Mouse (Mus musculus) left cerebral cortex, adult 9 months (tissue): ENCODE data around the gene A030005K14Rik.

ENCODE experiments used
- DNase-seq, 2 experiments: peaks; one replicate each; pipeline ENCODE4 v3.0.0; 2022; ENCODE audit warnings: low spot score in 2 of 2

The A030005K14Rik gene

DNA sequence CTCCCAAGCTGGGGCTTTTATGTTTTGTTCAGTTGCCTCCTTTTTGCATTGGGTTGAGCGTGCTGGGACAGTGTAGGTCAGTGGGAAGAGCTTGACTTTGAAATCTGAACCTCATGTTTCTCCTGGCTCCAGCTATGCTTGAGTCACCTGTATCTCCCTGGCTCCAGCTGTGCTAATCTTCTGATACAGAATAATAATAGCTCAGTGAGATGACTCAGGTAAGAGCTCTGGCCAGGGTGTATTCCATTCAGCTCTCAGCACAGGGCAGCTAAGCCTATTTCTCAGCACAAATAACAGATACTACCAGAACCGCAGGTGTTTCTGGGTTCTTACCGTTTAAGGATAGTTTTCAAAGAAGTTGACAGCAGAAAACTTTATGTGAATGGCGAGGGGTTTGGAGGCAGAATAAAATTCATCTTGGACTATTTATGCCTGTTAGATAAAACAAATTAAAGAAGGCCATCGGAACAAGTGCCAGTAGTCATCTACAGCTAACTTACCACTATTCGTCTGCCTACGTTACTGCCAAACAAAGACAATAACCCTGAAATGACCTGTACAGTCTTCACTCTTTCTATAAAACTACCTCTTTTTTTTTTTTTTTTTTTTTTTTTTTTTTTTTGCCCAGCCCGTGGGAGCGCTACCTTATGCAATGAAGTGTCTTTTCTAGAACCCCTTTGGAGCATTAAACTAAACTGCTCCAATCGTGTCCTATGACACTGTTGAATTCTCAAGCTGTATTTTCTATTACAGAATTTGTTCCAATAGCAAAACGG, 22.1 kb downstream of the A030005K14Rik start:
- no peak for DNase-seq

DNA sequence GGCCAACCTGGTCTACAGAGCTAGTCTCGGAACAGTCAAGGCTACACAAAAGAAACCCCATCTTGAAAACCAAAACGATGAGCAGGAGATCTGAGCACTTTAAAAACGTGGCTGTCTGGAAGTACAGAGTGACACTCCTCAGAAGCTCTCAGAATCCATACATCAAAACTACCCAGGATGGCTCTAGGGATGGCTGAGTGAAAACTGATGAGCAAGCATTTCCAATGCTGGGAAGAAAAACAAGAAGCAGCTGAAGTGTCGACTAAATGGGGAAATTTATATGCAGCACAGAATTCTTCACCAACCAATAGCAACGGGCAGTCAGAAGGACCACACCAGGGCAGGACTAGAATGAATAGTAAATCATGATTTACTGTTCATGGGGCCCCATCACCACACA, 24.7 kb downstream of the A030005K14Rik start:
- no peak for DNase-seq

DNA sequence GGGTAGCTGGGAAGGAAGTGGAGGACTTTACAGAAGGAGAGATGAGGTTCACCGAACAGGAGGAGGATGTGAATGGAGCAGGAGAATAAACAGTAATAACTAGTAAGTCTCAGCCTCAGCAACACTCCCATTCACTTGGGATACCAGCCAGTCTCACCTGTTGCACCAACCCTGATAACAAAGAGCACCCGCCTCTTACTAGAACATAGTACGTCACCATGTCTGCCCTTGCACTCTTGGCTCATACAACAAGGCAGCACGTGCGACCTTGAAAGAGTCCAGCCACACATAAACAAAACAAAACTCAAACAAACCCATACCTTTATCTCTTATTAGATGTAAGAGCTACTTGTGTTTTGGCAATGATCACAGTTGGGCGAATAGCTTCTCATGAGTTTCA, 26.7 kb downstream of the A030005K14Rik start:
- DNase-seq, result no peak

DNA sequence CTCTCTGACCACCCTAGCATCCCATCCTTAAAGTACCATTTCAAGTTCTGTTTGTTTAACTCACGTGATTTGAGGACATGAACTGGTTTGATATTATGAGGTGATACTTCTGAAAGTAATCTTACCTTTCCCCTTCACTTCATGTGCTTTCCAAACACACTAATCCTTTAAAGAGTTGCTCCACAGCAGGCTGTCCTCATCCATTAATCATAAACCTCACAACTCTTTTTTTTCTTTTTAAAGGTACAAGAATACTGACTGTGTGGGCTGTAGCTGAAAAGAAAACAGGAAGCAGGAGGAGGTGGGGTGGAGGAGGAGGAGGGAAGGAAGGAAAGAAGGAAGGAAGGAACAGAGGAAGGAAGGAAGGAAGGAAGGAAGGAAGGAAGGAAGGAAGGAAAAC, 27.2 kb downstream of the A030005K14Rik start:
- DNase-seq, result no peak

DNA sequence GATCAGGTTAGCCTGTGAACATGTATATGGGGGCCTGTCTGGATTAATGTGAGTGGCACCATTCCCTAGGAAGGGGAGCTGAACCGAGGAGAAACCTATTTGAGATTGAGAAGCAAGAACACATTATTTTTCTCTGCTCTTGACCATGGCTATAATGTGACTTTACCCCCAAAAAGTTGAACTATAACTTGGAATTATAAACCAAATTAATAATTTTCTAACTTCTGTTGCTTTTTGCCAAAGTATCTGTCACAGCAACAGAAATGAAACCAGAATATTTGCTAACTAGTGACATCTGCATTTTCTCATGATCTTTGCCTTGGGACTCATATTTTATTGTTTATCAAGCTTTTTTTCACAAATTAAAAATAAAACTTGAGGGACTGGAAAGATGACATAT, 42.6 kb downstream of the A030005K14Rik start:
- DNase-seq, result no peak

DNA sequence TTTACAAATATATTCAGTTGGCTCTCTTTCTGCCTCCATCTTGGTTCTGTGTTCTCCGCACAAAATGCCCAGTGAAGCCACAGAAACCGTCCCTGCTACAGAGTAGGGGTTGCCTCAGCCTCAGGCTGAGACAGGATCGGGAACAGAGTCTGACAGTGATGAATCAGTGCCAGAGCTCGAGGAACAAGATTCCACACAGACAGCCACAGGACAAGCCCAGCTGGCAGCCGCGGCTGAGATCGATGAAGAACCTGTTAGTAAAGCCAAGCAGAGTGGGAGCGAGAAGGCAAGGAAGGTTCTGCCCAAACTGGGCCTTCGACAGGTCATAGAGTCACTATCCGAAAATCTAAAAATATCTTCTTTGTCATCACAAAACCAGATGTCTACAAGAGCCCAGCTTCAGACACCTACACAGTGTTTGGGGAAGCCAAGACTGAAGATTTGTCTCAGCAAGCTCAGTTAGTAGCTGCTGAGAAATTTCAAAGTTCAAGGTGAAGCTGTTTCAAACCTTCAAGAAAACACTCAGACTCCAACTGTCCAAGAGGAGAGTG, 43.8 kb downstream of the A030005K14Rik start:
- DNase-seq, result no peak

DNA sequence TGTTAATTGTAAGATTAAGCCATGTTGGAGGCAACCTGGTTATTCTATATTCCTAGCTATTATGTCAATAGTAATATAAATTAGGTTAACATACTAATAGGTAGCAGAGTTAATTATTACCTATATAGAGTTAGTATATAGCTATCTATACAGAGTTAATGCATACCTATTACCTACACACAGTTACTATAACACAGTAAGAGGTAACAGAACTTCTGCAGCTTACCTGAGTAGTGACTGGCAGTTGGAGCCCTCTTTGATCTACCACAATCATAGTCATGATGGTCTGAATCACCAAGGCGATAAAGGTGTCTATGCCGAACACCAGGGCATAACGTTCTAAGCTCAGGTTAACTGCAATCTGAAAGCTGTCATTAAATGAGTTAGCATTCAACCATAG, 44.7 kb downstream of the A030005K14Rik start:
- DNase-seq, result no peak
